Mouse (Mus musculus) retina, postnatal 1 day (tissue): ENCODE data around the gene Rab4a.

Experiments used
- DNase-seq: peaks from one replicate; pipeline ENCODE4 v3.0.0-alpha.2; 2012

The Rab4a gene

GRCm38 (mm10) chr8:123815325-123815724 lies 9.5 kb downstream of the Rab4a start:
- DNase-seq = no peak

- no peak for DNase-seq
These were observed 11.2 kb downstream of the Rab4a start for GRCm38 (mm10) chr8:123816939-123817338.

- no peak for DNase-seq
These were observed 12.0 kb downstream of the Rab4a start for GRCm38 (mm10) chr8:123817747-123818146.

DNA sequence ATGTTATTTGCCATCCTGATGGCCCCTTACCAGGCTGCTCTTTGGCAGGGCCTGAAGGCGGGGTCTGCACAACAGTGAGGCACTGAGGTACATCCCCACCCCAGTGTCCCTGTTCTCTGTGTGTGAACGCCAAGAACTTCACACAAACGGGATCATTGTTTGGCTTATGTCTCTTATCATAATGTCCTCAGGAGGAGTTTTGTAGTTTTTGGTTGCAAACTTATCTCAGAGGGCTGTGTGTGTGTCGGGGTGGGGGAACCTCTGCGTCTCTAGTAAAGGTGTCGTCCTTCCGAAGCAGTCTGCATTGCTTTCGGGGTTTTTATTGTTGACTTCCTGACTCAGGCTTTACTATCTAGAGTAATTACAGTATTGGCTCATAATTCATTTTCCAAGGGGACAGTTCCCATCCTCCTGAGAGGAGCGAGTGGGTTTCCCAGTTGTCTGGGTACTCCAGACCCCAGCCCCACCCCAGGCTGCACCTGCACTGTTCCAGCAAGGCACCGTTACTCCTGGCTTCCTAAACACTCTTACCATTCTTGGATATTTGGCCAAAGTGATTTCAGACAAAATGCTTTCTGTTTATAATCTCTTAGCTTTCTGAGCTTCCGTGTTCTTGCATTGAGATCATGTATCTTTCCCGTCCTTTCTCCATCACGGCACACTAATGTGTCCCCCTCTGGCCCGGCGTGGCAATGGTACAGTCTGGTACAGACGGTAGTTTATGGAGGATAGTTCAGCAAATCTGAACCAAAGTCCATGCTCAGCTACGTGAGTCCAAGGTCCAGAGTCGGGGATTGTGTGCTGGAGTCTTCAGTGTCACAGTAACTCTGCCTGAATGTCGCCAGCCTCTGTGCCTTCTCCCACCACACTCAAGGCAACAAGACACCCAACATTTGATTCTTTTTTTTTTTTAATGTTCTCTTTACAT lies 14.2 kb downstream of the Rab4a start:
- DNase-seq = no peak

DNA sequence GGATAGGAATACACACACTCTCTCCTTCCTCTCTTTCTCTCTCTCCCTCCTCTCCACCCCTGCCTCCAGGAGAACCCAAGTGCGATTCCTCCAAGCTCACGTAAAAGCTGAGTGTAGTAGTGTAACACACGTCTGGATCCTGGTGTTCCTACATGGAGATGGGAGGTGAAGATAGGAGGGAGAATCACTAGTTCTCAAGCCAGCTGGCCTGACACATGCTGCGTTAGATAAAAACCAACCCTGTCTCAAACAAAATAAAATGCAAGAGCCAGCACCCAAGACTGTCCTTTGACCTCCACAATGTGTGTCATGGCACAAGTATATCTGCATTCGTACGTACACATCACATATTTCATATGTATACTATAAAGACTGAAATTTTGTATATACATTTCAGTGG lies 15.0 kb downstream of the Rab4a start:
- DNase-seq = no peak

DNA sequence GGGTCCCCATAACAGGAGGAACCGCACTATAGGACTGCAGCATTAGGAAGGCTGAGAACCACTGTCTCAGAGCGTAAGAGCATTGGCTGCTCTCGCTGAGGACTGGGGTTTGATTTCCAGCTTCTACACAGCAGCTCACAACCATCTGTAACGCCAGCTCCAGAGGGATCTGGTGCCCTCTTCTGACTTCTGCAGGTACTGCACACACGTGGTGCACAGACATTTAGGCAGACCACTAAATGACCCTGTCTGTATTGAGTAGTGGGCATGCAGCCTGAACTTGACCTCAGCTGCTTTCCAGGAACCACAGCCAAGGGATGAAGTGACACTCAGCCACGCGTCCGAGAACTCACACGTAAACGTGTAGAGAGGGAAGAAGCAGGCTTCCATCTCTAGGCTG lies 17.3 kb downstream of the Rab4a start:
- DNase-seq = no peak

- DNase-seq = no peak
These were observed 17.8 kb downstream of the Rab4a start for GRCm38 (mm10) chr8:123823532-123824123.

GRCm38 (mm10) chr8:123826001-123826400 lies 20.2 kb downstream of the Rab4a start:
- DNase-seq = peak; percentile 46

- DNase-seq = no peak
These were observed 21.0 kb downstream of the Rab4a start for GRCm38 (mm10) chr8:123826758-123827157.

GRCm38 (mm10) chr8:123827523-123827922 lies 21.7 kb downstream of the Rab4a start:
- DNase-seq = no peak

GRCm38 (mm10) chr8:123832757-123833156 lies 27.0 kb downstream of the Rab4a start:
- peak; percentile 22 for DNase-seq

DNA sequence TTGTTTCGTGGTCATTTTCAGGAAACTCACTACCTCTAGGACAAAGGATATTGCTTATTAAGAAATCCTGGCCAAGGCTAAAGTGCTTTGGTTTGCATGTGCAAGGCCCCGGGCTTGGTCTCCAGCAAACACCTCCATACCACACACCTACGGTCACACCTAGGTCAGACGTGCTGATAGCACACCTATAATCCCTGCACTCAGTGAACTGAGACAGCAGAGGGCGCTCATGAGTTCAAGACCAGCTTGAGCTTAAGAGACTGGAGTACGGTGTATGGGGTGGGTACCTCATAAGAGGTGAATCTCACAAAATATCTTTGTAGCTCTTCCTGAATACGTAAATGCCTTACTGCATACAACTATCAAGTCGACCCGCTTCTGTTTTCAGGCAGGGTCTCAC lies 29.7 kb downstream of the Rab4a start:
- peak; percentile 69 for DNase-seq

GRCm38 (mm10) chr8:123836354-123836753 lies 30.6 kb downstream of the Rab4a start:
- no peak for DNase-seq

DNA sequence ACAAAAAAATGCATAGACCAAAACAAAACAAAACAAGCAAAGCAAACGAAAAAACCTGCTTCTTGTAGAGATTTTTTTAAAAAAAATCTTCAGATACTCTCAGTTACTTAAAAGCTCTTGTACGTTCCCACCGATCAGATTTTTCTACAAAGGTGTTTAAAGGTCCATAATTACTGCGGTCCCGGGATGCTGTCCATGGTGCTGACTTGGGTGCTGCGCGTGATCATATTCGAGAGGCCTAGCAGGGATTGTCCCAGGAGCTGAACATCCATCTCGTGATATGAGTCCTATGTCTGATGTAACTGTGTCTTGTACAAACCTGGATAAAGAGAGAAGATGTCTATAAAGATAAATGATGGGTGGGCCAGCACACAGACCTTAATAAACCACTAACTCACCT lies 32.7 kb downstream of the Rab4a start:
- DNase-seq = no peak

- no peak for DNase-seq
These were observed 35.0 kb downstream of the Rab4a start for GRCm38 (mm10) chr8:123840578-123841345.

DNA sequence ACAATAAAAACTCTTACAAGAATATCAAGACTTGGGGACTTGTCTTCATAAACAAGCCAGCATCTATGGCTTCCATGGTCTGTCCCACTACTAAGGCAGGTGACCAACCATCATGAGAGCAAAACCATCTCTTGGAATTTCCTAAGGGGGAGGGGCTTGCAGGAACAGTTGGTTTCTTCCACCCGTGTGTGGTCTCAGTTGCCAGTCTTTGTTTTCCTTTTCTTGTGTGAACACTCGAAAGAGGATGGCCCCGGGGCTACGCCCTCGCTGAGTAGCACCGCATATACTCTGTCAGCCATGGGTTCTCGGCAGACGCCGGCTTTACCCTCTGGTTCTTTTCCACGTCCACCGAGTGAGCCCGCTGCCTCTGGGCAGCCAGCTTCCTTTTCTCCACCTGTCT lies 36.3 kb downstream of the Rab4a start:
- DNase-seq = no peak

DNA sequence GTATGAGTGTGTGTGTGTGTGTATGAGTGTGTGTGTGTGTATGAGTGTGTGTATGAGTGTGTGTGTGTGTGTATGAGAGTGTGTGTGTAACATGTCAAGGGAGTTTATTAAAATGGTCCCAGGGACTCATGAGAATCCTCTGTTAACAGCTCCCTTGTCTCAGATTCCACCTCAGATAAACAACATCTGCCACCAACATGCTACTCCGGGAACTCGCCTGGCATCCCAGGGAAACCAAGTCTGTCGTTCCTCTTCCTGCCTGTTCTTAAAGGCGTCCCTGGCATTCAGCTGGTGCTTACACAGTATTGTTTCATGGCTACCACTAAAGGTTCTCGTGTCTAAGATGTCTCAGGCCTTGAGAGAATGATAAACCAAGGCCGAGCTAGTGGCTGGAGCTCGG lies 38.6 kb downstream of the Rab4a start:
- no peak for DNase-seq

DNA sequence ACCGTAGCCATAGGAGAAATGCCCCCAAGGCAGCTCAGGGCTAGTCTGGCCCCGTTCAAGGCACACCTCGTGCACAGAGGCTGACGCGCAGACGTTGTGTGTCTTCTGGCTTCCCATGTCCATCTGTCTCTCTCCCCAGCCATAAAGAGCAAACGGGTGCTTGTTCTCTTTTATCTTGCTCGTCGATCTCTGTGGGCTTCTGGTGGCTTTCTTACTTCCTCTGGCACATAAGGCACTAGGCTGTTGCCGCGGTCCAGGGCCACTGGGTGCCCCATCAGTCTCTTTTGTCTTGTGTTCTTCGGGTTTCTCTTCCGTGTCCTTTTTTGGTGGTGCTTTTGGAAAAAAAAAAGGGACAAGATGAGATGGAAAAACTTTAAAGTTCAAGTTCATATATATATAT lies 39.3 kb downstream of the Rab4a start:
- DNase-seq = no peak

DNA sequence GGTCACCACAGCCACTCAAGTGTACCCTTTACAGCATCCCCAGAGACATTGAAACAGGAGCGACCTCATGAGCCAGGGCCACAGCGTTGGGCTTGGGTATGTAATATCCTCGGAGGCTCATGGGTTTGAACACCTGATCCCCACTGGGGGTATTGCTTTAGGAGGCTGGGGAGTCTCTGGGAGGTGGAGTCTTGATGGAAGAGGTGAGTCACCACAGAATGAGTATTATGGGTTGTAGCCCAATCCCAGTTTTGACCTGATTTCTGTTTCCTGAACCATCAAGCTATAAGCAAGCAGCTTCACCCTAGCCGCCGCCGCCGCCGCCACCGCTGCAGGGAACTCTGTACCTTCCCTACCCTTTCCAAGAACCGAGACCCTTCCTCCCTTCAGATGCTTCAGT lies 40.2 kb downstream of the Rab4a start:
- no peak for DNase-seq

- no peak for DNase-seq
These were observed 40.7 kb downstream of the Rab4a start for GRCm38 (mm10) chr8:123846509-123846908.

DNA sequence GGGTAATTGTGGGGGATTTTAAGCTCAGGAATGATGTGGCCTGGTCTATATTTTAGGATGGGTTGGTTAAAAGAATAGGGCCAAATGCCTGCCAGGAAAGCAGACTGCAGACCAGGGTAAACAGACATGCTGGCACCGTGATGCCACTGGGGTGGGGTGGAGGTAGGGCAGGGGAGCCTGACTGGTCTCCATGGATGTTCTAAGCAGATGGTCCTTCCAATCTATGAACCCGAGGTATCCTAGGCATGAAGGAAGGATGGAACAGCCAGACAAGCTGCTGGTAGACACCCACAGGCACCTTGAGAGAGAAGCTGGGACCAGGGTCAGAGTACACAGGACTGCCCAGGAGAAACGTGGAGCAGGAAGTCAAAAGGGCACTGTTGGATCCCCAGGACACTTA lies 41.8 kb downstream of the Rab4a start:
- DNase-seq = no peak

DNA sequence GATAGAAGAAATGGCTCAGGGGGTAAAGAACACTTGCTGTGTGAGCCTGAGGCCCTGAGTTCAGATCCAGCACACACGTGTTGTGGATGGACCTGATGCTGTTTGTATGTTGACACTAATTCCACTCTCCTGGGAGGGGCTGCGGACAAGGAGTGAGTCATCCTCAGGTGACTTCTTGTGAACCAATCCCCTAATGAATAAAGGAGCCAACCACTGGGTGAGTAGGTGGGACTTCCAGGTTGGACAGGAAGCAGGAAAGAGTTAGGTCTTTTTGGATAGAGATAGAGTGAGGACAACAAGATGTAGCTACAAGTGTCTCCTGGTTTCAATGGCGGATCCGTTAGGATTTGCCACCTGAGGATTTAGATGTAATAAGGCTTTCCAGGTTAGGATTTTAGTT lies 43.6 kb downstream of the Rab4a start:
- DNase-seq = no peak

DNA sequence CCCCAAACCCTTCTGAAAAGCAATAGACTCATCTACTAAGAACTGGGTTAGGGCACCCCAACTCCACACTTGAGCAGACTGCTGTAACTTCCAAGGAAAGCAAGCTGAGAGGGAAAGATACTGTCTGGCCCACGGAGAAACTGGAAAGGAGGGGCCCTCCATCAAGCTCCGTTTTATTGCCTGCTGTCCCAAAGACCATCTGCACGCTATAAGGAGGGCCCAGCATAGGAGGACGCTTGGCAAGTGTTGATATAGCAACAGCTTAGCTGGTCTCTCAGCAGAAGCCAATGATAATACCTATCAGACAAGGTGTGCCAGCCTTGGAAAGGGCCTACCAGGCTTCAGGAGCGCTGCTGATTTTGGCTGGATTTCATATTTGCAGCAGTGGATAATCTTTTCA lies 45.8 kb downstream of the Rab4a start:
- no peak for DNase-seq

GRCm38 (mm10) chr8:123854252-123854651 lies 48.5 kb downstream of the Rab4a start:
- DNase-seq = no peak
